Mouse (Mus musculus) naive thymus-derived CD4-positive, alpha-beta T cell, adult 2 months (primary cell): ENCODE results near the gene L3mbtl4.

Experiments used
- DNase-seq: peaks from one replicate; pipeline ENCODE4 v3.0.0-alpha.2; 2011; ENCODE audit warnings: low read depth

L3mbtl4 gene

DNA sequence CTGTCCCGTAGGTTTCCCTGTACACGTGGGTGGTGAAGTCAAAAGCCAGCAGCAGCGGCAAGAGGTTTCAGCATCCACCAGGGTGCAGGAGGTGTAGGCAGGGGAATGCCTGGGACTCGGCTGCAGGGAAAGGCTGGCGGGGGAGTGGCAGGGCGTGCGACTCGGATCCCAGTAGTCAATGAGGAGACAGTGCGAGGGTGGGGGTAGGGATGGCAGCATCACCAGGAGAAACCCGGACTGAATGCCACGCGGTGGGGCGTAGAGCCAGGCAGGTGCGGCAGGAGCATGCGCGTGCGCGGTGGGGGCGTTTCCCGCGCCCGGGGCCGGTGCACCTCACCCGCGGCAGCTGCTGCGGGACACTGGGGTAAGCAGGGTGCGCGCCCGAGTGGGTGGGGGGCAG lies at the start of gene L3mbtl4:
TSS of gene L3mbtl4 (plus strand) at position 271 of the 400 bp plus-strand sequence.
- DNase-seq = no peak

DNA sequence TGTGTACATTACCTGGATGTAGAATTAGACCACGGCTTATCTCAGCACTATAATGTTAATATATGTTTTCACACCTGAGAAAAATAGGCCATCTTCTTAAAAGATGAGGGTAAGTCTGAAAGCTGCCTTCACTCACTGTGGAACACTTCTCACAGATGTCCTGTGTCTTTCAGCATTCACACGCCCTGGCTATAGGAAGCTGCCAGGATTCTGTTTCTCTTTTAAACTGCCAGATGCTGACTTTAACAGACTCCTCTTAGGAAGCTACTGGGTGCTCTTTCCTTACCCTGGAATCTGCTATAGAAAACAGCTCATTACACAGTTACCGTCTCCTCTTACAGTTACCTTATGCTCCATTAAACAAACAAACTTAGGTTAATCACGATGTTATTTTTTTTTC lies 43.1 kb upstream of the L3mbtl4 start:
- DNase-seq = no peak

DNA sequence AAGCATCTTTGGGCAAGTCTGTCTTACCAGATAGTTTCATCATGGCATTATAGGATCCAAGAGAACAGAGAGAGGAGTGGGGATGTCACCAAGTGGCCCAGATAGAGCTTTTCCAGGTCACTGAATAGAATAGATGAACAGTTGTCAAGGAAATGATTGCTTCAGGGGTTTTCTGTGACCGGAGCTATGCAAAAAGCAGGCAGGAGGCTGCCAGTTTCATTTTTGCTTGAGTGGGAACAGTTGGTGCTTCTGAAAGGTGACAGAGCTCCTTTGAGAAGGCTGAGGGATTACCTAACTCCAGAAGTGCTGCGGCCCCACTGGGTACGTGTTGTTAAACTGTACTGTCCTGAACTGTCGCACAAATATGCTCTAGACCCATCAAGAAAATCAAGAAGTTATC lies 38.2 kb upstream of the L3mbtl4 start:
- no peak for DNase-seq

DNA sequence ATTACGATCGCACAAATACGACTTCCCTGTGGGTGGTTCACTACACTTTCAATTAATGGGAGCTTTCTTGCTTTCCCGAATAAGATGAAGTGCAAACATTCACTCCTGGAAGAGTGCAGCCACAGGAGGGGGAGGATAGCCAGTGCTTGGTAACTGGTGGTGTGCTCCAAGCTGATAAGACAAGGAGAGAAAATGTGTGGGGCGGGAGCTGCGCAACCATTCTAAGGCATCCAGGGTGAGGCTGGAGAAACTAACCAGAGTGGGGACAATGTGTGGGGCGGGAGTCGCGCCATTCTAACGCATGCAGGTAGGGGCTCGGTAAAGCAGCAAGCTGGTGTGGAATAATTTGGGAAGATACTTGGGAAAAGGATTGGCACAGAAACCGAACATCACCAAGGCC lies 36.6 kb upstream of the L3mbtl4 start:
- DNase-seq = no peak

DNA sequence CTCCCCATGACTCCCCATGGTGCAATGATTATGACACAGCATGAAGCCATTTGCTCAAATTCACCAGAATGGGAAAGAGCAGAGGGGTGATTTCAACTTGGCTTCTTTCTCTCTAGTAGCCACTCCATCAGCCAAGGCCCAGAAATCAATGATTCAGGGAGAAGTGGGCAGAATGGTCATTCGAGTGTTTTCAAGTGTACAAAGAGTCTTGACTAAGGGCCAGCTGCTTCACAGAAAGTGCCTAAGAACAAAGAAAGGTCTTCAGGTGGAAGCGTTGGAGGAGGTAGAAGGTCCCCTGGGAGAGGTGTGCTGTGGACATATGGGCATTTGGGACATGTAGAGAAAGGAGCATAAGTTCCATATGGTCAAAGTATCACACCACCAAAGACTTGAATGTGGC lies 33.4 kb upstream of the L3mbtl4 start:
- DNase-seq = no peak

DNA sequence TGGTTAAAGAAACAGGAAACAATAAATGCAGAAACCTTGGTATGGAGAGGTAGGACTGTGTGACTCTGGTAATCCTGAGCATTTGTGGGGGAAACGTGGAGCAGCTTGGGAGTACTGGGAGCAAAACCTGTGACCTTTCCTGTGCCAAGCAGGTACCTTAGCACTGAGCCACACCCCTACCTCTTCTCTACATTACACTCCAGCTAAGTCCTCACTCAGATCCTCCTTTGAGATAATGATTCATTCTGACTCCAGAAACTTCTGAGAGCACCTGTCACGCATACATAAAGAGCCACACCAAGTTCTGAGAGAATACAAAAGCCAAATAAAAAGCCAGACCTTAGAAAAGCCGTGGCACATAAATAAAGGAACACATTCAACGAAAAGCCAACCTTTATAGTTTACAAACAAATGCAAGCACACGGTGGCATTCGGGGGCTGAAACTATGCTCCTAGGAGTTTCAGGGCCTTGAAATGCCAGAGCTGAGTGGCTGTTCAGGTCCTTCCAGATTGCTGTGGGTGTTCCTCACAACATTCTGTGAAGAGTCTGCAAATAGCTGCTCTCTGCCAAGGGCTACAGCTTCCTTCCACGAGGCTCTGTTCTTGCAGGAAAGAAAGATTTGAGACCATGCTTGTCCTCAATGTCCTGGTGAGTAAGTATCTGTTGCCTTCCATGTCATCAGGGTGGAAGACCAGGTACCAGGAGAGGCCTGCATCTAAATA lies 8.6 kb upstream of the L3mbtl4 start:
- no peak for DNase-seq

DNA sequence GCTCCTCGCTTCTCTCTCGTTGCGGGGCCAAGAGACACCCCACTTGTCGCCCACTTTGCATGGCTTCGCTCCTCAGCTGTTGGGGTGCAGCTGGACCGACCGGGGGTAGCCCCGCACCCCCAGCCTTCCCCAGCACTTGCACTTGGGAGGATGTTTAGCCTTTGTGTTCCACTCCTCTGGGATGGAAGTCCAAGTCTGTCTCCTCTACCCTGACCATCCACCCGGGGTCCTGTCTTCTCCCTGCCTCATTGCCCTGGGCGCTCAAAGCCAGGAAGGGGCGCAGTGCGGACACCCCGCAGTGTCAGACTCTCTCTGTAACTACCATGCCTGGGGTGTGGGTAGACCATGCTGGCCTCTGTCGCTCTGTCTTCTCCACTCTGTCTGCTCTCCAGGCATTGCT lies 357 bp downstream of the L3mbtl4 start:
- DNase-seq = no peak

DNA sequence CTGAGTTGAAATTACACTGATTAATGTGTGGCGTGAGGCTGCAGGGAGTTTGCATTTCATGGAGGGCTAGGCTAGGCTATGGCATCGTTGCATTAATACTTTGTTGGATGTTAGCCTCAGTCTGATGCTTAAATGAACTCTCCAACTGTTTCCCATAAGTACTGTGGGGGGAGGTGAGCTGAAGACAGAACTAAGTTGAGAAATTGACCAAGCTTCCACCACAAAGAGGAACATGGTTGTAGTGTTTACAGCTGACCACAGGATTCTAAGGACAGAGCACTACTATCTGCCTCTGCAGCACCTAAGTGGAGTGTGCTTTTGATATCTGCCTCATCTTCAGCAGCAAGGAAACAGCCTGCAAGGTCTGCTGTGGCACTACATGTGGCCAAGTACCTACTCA lies 1.5 kb downstream of the L3mbtl4 start:
- DNase-seq = no peak

DNA sequence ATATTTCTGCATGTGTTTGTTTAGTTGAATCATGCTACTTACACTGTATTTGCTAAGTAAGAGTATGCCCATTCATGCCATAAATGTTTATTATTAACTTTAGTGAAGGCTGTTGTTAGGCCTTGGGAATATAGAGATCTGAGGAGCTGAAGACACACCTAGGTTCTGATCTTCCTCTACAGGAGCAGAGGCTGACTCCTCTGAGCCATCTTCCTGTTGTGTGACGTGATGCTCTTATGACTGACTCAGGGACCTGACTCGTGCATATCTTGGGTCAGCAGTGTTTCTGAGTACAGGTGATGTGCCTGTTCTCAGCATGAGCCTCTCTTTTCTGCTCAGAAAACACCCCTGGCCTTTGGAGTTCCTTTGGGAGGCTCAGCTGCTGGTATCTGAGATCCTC lies 7.3 kb downstream of the L3mbtl4 start:
- no peak for DNase-seq

DNA sequence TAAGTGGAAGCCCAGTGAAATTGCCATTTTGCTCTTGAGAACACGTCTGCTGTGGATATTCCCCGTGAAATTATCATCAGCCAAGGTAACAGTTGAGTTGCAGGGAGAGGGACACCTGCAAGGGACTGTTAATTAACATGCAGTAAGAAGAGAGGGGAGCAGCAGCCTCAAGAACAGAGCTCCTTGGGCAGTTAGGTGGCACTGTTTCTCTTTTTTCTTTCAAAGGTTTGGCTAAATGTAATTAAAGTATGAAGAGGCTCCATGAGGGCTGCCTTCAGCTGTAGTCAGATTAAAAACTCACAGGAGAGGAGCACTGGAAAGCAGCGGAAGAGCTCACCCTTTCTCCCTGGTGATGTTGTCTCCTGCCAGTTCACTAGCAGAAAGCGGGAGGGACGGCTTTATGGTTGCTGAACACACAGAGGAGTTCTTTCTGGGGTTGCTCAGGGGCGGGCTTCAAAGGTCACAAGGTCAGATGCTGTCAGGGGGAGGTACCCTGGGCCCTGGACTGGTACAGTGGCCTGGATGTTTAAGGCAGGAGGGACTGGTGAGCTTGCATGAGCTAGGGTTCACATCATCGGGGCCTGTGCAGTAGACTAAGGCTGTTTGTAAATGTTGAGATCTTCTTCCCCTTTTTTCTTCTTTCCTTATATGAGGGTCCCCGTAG lies 11.7 kb downstream of the L3mbtl4 start:
- no peak for DNase-seq

DNA sequence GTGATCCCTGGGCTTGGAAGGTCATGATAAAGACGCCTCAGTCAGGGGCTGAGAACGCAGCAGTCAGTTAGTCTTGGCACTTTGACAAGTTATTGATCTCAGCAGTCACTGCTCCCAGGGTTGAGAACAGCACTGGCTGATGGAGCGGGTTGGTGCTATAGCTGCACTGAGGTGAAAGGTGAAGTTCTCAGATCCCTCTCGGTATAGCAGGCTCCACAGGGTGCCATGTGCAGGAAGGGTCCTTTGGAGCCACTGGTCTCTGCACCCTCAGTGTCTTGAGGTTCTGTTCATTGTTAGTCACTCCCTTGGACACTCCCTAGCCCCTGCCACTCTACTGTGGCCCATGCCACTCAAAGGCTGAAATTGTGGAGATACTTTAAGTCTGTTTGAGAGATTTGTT lies 14.5 kb downstream of the L3mbtl4 start:
- DNase-seq = no peak

DNA sequence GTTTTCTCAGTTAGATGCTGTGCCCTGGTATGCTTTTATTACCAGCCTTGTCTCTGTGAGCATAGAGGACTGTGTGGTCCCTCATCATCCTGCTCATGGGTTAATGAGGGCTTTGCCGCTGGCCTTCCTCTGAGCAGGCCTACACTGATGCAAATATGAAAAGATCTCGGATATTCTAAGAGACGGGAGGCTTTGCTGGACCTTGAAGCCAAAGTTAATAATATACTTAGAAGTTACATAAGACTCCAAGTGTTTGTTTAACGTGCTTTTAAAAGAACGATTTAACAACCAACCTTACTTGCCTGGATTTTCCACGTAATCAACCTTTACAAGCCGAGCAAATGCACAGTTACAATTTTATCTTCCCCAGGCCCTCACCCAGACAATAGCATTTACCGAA lies 15.1 kb downstream of the L3mbtl4 start:
- no peak for DNase-seq

DNA sequence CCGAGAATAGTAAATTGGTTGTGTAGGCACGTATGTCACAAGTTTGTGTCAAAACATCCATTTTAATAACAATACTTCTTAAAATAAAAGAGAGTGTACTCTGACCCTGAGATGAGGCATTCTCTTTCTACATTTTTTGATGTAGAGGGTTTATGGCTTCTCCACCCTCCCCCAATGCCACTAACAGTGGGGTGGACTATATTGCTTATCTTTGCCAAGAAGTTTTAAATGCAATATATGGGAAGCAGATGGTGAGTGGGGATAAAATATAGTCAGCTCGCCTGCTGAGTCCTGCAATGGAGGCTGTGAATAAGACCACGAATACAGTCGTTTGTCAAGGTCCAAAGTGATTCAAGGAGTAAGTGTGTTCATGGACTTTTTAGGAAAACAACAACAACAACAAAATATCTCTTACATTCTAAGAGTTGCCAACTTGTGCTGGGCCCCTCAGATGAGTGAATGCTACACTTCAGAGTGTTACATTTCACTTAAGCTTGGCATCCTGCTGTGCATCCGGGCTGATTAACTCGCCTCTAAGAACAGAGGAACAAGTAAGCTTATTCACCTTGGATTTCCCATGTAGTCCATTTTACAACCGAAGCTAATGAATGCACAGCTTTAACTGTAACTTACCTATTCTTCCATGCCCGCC lies 18.2 kb downstream of the L3mbtl4 start:
- no peak for DNase-seq

DNA sequence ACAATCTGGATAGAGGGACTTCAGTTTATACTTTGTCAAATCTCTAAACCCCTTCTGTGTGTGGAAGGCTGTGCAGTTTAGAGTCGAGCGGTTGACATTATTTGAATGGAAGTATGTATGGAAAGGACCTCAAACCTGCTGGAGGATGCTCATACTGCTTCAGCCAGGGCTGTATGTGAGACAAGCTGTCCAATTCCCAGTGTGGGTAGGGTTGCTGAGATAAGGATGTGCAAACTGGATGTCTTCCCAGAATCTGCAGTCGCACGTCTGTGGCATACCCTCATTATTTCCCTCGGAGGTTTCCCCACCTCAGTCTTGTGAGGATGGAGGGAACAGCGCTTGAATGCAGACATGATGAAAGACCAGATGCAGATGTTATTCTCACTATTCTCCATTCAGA lies 34.8 kb downstream of the L3mbtl4 start:
- no peak for DNase-seq

DNA sequence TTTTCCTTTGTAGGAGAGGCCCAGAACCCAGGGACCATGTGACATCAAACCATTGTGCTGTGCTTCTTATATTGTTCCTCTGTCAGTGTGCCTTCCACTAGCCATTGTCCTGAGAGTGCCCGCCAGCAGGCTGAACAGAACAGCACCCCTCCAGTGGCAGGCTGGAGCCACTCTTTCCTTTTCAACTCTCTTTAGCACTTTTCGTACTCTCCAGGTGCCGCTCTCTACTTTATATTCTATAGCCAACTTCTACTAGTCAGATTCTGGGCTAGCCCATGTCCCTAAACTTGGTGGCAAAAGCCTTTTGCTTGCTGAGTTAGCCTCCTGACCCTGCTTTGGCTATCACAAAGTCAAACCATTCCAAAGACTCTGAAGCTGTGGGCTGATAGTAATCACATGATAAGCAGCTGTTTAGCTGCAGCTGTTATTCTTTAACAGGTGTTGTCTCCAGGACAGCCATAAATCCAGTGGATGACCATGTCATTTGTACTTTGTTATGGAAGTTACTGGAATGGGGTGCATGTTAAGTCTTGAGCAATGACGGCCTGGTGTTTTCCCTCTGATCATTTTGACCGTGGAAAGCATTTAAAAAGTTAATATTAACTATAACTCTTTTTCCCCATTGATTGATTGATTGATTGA lies 38.8 kb downstream of the L3mbtl4 start:
- no peak for DNase-seq

DNA sequence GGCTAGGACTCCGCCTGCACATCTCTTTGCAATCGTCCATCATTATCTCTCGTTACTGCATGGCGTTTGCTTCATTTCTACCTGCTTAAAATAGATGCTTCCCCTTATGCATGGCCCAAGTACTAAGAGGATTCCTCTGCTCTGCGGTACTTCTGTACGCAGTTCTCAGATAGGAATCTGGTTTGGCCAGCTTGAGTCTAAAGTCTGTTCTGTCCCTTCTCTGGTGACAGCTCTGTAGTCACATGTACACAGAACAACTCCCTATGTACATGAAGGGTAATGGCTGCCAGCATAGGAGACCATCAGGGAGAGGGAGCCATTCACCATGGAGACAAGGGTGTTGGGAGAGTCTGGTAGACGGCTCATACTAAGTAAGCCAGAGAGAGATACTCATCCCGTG lies 47.3 kb downstream of the L3mbtl4 start:
- no peak for DNase-seq

DNA sequence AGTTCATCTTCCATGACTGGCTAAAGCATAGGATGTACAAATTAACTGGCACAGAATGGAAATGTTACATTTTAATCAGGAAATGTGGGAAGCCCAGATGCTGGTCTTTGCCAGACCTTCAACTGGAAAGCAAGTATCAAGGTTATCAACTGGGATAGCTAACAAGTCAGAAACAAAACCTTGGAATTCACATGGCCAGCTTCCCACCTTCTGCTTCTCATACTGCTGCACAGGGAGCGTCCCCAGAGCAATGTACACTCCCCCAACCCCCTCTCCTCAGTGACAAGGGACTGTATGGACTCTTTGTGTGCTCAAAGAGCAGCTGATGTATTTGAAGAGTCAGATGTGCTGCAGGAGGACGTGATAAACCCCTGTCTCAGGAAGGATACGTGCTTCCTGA lies 49.0 kb downstream of the L3mbtl4 start:
- no peak for DNase-seq

DNA sequence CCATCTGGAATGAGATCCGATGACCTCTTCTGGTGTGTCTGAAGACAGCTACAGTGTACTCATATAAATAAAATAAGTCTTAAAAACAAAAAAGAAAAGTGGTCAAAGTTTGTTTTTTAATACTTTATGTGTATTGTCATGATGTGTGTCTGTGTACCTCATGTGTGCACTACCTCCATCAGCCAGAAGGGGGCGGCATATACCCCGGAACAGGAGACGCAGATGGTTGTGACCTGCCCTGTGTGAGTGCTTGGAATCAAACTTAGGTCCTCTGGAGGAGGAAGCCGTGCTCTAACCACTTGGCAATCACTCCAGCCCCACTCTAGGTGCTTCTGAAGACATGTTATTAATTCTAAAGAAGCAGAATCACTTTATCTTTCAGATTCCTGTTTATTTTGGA lies 58.6 kb downstream of the L3mbtl4 start:
- DNase-seq = no peak

DNA sequence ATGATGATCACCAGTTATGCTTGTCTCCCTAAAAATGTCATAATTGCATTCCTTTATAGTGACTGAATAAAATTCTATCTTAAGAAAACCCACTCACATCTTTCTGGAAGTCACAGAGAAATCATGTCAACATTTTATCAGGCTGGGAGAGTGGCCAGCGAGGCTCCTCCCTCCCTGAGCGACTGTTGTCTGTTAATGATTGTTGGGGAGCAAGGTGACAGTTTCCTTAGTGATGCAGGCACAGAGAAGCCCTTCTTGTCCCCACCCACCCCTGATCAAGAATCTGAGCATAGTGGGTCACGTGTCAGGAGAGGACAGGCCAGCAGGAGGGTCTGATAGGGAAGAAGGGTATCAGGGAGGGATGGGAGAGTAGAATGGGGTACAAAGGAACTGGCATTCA lies 59.8 kb downstream of the L3mbtl4 start:
- DNase-seq = no peak

DNA sequence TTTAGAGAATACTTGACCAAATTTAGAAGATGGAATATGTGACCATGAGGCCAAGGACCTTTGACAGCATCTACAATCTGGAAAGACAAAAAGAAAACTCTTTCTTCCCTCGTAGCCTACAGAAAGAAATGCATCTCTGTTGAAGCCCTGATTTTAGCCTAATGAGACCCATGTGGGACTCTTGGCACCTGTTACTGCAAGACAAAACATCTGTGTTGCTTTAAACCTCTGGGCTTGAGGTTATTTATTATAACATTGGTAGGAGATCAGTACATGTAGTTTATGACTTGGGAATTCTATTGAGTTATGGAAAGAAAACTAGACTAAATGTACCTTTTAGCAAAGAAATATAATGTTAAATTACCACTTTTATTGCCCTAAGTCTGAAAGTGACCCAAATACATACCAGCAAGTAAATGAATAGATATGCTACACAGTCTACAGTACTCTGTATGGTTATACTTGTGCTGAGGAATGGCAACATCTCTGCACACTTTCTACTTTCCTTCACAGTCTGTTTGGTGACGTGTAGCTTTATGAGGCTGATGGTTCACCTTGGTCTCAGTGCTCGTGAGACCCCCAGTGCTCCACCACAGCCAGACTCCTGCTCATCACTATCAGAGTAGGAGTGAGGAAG lies 65.4 kb downstream of the L3mbtl4 start:
- DNase-seq = no peak

DNA sequence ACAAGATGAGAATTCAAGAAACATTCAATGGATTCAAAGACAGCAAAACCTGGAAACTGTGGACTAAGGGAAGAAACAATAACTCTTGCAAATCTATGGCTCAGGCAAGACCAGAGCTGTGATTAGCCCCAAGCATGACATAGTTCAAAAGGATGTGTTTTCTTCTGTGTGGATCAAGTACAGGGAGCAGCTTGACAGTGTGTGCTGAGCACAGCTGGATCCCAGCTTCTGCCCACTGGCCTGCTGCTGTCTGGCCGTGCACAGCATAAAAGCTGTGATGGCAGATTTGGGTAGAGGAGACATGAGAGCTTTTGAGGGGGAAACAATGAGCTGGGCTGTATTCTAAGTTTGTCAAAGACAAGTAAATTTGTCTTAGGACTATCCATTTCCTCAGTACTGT lies 84.1 kb downstream of the L3mbtl4 start:
- no peak for DNase-seq

DNA sequence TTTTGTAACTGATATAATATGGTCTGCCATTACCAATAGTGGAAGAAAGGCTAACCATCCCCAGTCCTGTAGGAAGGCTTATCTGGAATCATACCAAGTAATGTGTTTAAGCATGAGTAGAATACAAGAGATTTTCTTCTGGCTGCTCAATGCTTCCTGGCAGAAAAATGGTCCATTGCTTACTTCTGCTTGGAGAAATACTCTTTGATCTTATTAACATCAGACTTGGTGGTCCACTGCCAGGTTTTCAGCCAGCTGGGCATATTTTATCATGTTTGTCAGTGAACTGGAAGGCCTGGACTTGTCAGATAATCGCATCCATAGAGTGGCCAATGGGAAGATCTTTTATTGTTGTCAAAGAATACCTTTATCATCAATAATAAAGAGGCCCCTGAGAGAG lies 97.5 kb downstream of the L3mbtl4 start:
- no peak for DNase-seq

DNA sequence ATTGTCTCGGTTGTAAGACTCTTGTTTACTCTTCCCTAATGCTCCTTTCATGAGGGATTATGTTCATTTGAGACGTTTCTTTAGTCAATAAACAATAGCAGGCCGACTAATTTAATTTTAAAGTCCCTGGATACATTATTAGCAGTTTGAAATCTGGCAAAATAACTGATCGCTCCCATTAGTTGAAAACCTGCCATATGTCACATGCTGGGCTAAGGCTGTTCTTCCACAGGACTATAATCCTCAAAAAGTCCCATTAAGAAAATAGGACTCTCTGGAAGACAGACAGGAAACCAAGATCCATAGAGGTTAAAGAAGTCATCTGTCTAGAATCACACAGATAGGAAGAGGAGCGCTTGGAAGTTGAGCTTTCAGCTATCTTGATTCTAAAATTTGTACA lies 114.9 kb downstream of the L3mbtl4 start:
- DNase-seq = no peak
